Mouse (Mus musculus) ZHBTc4 (cell line): ENCODE measurements at regions not wholly inside any gene's neighbourhood (a gene's known extent, or its start where the extent isn't known, plus 50 kb on each side); places are given as distances from the start of the nearest gene placed in this dataset.

Source experiments
- DNase-seq: peaks from one replicate; pipeline ENCODE4 v3.0.0-alpha.2; 2011; ENCODE audit warnings: low read depth, low spot score

DNA sequence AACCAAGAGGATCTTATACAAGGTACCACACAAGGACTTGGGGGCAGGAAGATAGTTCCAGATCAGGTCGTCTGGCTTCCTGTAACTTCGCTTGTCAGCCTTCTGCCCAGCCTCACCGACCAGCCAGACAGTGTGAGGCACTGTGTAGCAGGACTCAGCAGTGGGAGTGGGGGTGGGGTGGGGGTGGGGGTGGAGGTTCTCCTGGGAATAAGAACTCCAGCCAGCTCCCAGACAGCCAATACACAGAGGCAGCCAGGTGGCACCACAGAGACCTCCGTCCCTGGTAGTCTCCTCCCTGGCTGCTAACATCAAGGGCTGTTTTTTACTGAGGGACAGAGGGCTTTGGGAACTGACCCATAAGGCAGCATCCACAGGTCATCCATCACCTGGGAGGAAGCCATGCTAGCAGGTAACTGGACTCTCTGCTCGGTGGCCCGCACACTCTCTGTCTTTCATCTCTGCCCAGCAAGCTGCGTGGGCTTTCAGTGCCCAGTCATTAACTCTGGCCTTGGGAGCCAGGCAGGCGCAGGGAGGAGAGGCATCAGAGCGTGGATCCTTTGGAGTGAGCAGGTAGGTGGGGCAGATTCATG is 60.3 kb upstream of the Wnt4 start:
- DNase-seq = no peak

GRCm38 (mm10) chr4:137214573-137214972 is 62.7 kb upstream of the Wnt4 start:
- no peak for DNase-seq

GRCm38 (mm10) chr4:137212846-137213245 is 64.4 kb upstream of the Wnt4 start:
- DNase-seq = no peak

- DNase-seq = peak; percentile 26
Observed at GRCm38 (mm10) chr4:137212106-137212505, 65.2 kb upstream of the Wnt4 start.

- DNase-seq = no peak
Observed at GRCm38 (mm10) chr4:137211288-137211687, 66.0 kb upstream of the Wnt4 start.

GRCm38 (mm10) chr4:137210525-137210924 is 66.8 kb upstream of the Wnt4 start:
- DNase-seq = no peak

DNA sequence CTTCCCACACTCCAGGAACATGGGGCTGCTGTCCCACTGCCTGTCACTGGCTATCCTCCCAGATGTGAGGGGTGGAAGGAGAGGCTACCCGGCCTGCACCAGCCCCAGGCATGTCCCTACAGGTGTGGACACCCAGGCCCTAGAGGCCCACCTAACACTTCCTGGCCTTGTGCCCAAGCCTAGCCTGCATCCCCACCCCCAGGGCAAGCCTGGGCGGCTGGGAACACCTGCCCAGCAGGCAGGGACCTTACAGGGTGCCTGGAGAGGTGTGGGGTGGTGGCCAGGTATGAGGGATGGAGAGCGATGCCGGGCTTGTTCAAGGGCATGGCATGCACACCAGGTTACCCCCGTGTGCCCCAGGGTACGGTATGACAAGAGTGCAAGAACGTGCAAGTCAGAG is 76.3 kb upstream of the Wnt4 start:
- DNase-seq = no peak

GRCm38 (mm10) chr4:137200426-137200825 is 76.9 kb upstream of the Wnt4 start:
- peak; percentile 23 for DNase-seq

DNA sequence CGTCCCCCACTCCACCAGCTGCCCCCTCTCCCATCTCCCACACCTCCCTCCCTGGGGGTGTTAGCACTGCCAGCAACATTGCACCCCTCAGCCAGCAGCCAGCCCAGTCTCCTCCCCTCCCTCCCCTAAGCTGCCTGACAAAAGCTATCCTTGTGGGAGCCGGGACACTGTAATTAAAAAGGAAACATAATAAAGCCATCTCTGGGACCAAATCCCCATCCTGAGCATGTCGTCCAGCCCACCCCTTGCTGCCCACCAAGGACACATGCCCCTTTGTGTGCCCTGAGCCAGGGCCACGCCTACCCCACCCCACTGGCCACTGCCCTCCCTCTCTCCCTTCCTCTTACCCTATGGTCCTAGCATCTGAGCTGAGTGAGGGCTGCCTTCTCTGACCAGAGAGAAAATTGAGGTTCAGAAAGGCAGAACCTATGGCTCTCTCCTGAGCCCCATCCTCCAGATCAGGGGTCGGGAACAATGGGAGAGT is 80.8 kb upstream of the Wnt4 start:
- no peak for DNase-seq

- no peak for DNase-seq
Observed at GRCm38 (mm10) chr4:137194106-137194505, 83.2 kb upstream of the Wnt4 start.

DNA sequence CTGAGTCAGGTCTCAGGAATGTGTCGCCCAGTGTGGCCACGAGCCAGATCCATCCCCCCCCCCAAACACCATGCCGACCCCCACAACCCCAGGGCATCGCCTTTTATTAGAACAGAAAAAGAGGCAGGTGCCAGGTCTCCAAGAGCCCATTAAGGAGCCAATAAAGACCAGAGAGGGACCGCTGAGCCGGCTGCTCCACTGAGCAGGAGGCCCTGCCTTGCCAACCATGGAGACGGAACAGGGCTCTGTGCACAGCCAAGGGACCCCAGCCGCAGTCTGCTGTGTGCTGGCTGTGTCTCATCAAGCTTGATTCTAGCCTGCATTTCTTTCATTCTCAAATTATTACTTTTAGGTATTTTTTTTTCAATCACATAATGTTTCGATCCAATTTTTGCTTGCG is 86.7 kb upstream of the Wnt4 start:
- DNase-seq = no peak

- no peak for DNase-seq
Observed at GRCm38 (mm10) chr4:137189801-137190200, 87.5 kb upstream of the Wnt4 start.

DNA sequence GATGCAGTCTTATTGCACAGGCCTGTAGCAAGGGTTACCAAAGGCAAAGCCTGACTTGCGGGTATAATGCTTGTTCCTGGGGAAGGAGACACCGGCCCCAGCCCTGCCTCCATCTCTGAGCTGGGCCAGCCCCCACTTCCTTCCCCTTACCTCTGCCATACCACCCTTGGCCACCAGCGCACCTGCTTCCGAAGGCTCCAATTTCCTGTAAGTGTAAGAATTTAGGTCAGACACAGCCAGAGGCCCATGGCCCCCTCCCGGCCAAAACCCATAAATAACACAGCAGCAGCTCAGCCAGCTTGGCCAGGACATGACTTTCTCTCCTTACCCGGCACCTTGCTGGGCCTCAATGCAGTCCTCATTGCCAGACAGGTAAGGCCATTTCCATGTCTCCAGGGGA is 88.2 kb upstream of the Wnt4 start:
- peak; percentile 16 for DNase-seq

DNA sequence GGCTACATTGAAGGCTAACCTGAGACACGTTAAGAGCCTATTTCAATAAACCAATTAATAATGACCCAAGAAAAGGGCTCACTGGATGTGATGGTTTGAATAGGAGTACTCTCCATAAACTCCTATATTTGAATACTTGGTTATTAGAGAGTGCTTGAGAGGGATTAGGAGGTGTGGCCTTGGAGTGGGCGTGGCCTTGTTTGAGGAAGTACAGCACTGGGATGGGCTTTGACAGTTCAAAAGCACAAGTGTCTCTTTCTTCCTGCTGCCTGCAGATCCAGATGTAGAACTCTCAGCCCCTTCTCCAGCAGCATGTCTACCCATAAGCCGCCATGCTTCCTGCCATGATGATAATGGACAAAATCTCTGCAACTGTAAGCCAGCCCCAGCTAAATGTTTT is 89.7 kb upstream of the Wnt4 start:
- peak; percentile 30 for DNase-seq

DNA sequence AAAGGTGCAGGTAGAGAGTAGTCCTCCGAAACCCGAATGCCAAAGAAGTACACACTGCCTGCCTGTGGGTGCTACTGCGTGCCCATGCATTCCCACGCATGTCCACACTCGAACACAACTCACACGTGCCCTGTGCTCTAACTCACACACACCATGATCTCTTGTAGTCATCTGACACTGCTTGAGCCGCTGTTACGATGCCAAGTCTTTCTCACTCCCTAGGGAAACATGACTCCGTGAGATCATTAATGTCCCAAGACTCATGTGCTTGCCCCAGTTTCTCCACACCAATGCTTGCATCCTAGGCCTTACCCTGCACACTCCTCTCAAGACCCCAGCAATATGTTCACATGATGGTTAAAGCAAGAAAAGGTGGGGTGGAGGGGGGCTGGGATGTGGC is 90.2 kb upstream of the Wnt4 start:
- no peak for DNase-seq

- DNase-seq = no peak
Observed at GRCm38 (mm10) chr4:137185001-137185400, 92.3 kb upstream of the Wnt4 start.

- DNase-seq = no peak
Observed at GRCm38 (mm10) chr4:137183181-137183850, 94.0 kb upstream of the Wnt4 start.

GRCm38 (mm10) chr4:137182547-137182946 is 94.7 kb upstream of the Wnt4 start:
- no peak for DNase-seq

GRCm38 (mm10) chr4:137181252-137181651 is 96.0 kb upstream of the Wnt4 start:
- DNase-seq = no peak

DNA sequence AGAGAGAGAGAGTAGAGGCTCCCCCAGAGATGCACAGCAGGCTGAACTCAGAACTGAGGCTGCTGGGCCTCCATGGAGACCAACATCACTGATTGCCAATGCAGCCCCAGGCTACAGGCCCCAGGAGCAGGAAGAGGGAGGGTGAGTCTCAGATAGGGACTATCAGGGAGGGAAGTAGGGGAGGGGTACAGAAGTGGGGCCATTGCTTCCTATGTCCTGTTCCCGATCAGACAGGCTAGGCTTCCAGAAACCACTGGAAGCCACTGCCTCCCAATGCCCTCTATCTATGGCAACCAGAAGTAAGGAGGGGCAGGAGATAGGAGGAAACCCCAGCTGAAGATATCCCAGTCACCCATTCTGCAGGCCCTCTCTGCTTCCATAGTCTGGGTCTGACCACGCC is 97.2 kb upstream of the Wnt4 start:
- no peak for DNase-seq

- no peak for DNase-seq
Observed at GRCm38 (mm10) chr4:137178833-137179232, 98.5 kb upstream of the Wnt4 start.

- no peak for DNase-seq
Observed at GRCm38 (mm10) chr4:137164933-137165332, 112.4 kb upstream of the Wnt4 start.

DNA sequence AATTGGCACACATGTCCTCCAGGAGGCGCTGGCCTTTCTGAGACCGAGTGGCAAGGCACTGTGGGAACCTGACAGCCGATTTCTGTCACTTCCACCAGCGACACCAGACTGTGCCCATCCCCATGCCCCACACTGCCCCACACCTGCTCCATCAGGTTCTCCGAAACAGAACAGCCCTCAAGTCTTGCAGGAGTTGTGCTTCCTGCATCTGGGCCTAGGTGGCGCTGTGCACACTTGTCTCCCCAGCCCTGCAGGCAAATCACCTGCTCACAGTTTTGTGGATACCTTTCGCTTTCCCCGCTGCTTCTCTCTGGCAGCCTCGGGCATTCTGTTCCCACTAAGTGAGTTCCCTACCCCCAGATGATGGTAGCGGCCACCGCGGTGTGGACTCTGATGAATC is 112.9 kb upstream of the Wnt4 start:
- peak; percentile 86 for DNase-seq

DNA sequence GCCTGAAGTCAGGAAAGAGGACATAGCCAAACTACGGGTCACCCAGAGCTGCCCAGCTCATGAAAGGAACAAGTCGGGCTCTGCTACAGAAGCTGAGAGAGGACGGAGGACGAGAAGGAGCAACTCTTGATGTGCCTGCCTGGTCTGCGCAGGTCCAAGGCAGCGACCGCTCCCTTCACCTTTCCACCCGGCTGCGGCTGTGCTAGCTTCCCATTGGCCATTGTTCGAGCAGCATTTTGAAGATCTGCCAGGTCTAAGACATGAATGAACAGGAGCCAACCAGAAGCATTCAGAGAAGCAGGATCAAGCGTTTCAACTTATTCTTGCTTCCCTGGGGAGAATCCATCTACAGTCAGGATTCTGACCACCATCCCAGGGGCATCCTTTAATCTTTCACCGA is 113.3 kb upstream of the Wnt4 start:
- DNase-seq = no peak
